Mouse (Mus musculus): Measurements from ENCODE around the gene Vps26c. TPM values are rescaled to one million over a fixed set of nuclear protein-coding genes. Genes with fewer than 3 reads are reported as not detected.

The Vps26c gene
- polyA plus RNA-seq (2012; rRNA removed): 54.8 and 57.8 TPM in 2 replicates

DNA sequence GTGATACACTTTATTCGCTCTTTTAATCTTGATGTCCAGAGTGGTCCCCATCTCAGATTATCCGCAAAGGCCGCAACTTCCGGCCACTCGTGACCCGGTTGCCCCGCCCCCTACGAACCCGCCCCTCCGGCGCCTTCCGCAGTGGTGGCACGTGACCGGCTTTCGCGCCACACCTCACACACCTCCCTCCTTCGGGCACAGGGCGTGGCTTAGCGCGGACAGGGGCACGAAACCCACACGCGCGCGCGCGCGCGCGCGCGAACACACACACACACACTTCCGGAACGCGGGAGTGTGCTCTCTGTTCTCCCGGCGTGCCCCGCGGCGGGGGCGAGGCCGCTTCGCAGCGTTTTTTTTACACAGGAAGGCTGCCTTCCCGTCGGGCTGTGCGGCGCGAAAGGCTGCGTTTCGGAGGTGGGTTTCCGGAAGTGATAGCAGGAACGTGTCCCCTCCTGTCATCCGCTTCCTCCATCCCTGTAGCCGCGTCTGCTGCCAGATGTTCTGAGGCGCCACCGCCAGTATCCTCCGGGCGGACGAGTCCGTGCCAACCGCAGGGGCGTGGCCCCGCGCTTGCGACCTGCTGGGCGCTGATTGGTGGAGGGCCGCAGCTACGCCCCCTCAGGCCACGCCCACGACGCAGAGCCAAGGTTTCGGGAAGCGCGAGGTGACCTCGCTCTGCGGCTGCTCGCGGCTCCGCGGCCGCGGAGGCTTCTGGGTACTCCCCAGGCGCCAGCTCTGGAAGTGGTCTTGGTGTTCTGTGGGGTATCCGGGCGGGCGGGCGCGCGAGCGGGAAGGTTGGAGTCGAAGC, at the start of gene Vps26c:
TSS of gene Vps26c (minus strand) at position 487 of the 808 bp plus-strand sequence.
- peaks cover 15% of the 10 kb centered on the region for H3K4me1 ChIP-seq (ENCODE audit: control insufficient read depth, insufficient read depth, low read length)
- DNase-seq: peak; percentile 96 to 97
- no peaks in the 10 kb centered on the region for H3K27me3 ChIP-seq (ENCODE audit: control insufficient read depth, insufficient read depth, low read length)
- whole genome bisulfite sequencing: under 1% methylated on average over 93 of the region's 93 CpGs
- TF ChIP-seq POLR2A (IDR thresholded peaks at IDR 0.05; ENCODE audit: borderline replicate concordance, insufficient read depth, low read length) (0 out of 2 replicates have a peak, but pooled peaks have one; percentile 59), CTCF (IDR thresholded peaks at IDR 0.05; ENCODE audit: borderline replicate concordance, insufficient read depth, low read depth, low read length) (no peak)
- H3K27ac ChIP-seq (ENCODE audit: insufficient read depth, low read length): peak within 1 kb of the TSS; percentile 95
- peak within 1 kb of the TSS; percentile 98 for H3K4me3 ChIP-seq (replicated peaks; ENCODE audit: insufficient read depth, low read depth, low read length)

DNA sequence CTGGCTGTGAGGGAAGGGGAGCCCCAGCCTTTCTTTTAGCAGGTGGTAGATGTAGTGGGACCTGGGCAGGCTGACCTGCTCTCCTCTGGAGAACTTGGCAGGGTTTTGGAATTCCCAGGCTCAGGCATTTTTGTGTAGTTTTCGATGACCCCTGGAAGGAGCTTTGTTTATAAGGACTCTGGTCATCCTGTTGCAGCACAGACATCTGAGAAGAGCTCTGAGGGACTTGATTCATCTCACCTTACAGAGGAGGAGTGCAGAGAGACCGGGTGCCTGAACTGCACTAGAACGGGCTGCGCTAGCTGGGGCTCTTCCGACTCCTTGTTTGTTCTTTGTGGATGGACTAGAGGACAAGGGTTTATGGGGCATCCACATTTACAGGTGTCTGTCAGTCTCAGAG, 49.1 kb upstream of the Vps26c start:
- Histone ChIP-seq H3K4me3 (replicated peaks; ENCODE audit: insufficient read depth, low read depth, low read length) (no peak overlapping the region), H3K27ac (ENCODE audit: insufficient read depth, low read length) (no peak overlapping the region), H3K27me3 (ENCODE audit: control insufficient read depth, insufficient read depth, low read length) (no peaks in the 10 kb centered on the region), H3K4me1 (ENCODE audit: control insufficient read depth, insufficient read depth, low read length) (peaks cover 37% of the 10 kb centered on the region)
- DNase-seq: no peak
- no peak for TF ChIP-seq CTCF (IDR thresholded peaks at IDR 0.05; ENCODE audit: borderline replicate concordance, insufficient read depth, low read depth, low read length)
- TF ChIP-seq POLR2A (IDR thresholded peaks at IDR 0.05; ENCODE audit: borderline replicate concordance, insufficient read depth, low read length): no peak
- 28% methylated on average over 5 of the region's 5 CpGs for WGBS

DNA sequence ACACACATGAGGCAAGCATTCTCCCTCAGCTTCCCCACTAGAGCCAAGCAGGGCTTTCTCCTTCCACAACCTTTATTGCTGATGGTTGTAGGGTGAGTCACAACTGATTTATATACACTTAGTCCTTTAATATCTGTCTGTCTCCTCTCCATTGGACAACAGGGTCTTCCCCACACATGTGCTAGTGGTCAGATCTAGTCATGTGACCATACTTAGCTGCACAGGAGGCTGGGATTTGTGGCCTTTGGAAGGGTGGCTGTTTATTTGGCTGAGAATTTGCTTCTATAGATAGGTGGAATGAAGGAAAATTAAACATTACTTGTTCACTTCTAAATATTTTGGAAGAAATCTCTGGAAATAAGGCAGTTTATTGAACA, 48.1 kb upstream of the Vps26c start:
- no peak overlapping the region for H3K4me3 ChIP-seq (replicated peaks; ENCODE audit: insufficient read depth, low read depth, low read length)
- H3K27me3 ChIP-seq (ENCODE audit: control insufficient read depth, insufficient read depth, low read length): no peaks in the 10 kb centered on the region
- no peak for DNase-seq
- no peak overlapping the region for H3K27ac ChIP-seq (ENCODE audit: insufficient read depth, low read length)
- no peak for TF ChIP-seq CTCF (IDR thresholded peaks at IDR 0.05; ENCODE audit: borderline replicate concordance, insufficient read depth, low read depth, low read length)
- TF ChIP-seq POLR2A (IDR thresholded peaks at IDR 0.05; ENCODE audit: borderline replicate concordance, insufficient read depth, low read length): no peak
- H3K4me1 ChIP-seq (ENCODE audit: control insufficient read depth, insufficient read depth, low read length): peaks cover 31% of the 10 kb centered on the region

DNA sequence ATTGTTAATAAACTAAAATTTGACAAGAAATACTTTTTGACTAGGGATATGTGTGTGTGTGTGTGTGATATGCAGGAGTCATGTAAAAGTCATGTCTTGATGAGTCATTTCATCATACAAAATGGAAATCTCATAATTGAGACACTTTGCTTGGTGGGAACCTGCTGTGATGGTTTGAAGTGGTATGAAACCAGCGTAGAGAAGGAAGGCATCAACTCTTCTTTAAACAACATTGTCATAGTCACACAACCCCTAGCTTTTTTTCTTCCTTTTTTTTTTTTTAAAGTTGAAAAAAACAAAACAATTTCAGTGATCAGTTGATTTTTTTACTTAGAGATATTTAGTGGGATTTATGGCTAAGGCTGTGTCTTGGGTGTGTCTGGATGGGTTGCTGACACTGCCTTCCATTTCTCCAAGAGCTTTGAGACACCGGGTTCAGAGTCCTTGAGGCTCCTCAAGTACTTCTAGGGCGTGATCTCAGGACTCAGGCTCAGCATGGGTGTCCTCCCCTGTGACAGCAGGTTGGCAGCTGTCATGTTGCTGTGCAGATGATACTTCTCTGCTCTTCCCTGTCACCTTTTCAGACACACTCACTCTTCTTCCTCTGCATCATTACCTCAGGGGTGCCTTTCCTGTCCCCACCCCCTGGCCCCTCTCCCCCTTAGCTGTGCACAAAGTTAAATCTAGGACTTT, 47.5 kb upstream of the Vps26c start:
- no peaks in the 10 kb centered on the region for H3K27me3 ChIP-seq (ENCODE audit: control insufficient read depth, insufficient read depth, low read length)
- peaks cover 31% of the 10 kb centered on the region for H3K4me1 ChIP-seq (ENCODE audit: control insufficient read depth, insufficient read depth, low read length)
- DNase-seq: no peak
- 20% methylated on average over 3 of the region's 3 CpGs for WGBS
- no peak overlapping the region for H3K27ac ChIP-seq (ENCODE audit: insufficient read depth, low read length)
- H3K4me3 ChIP-seq (replicated peaks; ENCODE audit: insufficient read depth, low read depth, low read length): no peak overlapping the region
- TF ChIP-seq CTCF (IDR thresholded peaks at IDR 0.05; ENCODE audit: borderline replicate concordance, insufficient read depth, low read depth, low read length): no peak
- TF ChIP-seq POLR2A (IDR thresholded peaks at IDR 0.05; ENCODE audit: borderline replicate concordance, insufficient read depth, low read length): no peak

DNA sequence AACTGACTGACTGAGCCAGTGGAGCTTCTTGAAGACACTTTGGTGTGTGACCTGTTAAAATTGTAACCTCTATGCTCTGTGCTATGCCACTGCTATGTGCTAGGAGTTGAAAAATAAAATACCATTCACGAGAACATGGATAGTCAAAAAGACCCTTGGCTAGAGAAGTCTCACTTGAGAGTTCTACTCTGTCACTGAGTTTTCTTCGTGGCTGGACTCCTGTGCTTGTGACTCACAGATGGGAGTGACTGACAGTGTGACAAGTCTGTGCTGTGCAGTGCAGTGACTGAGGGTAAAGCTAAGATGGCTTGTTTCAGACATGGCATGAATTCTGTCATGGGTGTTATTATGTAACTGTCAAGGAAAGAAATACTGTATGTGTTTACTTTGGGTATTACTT, 45.8 kb upstream of the Vps26c start:
- H3K4me3 ChIP-seq (replicated peaks; ENCODE audit: insufficient read depth, low read depth, low read length): peak overlapping the region; percentile 40
- H3K27ac ChIP-seq (ENCODE audit: insufficient read depth, low read length): no peak overlapping the region
- 3% methylated on average over 2 of the region's 2 CpGs for WGBS
- H3K27me3 ChIP-seq (ENCODE audit: control insufficient read depth, insufficient read depth, low read length): no peaks in the 10 kb centered on the region
- peaks cover 22% of the 10 kb centered on the region for H3K4me1 ChIP-seq (ENCODE audit: control insufficient read depth, insufficient read depth, low read length)
- no peak for DNase-seq
- no peak for TF ChIP-seq CTCF (IDR thresholded peaks at IDR 0.05; ENCODE audit: borderline replicate concordance, insufficient read depth, low read depth, low read length)
- no peak for TF ChIP-seq POLR2A (IDR thresholded peaks at IDR 0.05; ENCODE audit: borderline replicate concordance, insufficient read depth, low read length)

DNA sequence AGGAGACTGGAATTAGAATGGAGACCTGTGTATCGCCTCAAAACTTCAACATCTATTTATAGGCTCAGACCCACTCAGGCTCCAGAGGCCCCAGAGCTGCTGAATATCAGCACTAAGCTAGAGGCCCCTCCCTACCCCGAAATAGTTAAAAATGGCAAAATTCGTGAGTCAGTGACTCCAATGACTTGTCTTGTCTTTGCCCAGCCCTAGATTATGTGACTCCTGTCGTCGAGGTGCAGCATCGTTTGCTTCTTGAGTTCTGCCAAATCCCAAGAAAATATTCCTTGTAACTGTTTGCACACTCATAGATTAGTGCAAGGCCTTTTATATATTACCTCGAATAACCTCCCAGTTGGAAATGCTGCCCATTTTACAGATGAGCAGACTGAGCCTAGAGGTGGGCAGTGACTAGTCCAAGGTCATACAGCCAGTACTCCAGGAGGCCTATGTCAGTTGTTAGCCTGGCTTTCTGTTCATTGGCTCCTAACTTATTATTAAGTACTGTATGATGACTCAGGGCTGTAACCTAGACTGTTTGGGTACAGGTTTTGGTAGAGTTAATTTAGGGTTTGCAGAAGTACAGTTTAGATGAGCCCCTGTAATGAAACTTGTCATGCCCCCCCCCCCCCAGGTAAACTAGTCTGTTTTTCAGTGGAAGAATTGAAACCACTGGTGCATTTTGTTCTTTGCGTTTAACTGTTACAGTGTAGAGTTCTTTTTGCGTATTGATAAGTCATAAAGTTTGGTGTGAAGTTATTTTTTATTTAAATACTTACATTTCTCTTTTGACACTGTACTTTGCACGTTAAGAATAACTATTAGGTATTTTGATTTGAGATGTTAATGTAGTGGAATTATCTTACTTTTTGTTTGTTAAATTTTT, 44.7 kb upstream of the Vps26c start:
- H3K4me3 ChIP-seq (replicated peaks; ENCODE audit: insufficient read depth, low read depth, low read length): peak overlapping the region; percentile 63
- no peaks in the 10 kb centered on the region for H3K27me3 ChIP-seq (ENCODE audit: control insufficient read depth, insufficient read depth, low read length)
- DNase-seq: no peak
- no peak for TF ChIP-seq POLR2A (IDR thresholded peaks at IDR 0.05; ENCODE audit: borderline replicate concordance, insufficient read depth, low read length)
- TF ChIP-seq CTCF (IDR thresholded peaks at IDR 0.05; ENCODE audit: borderline replicate concordance, insufficient read depth, low read depth, low read length): no peak
- peaks cover 19% of the 10 kb centered on the region for H3K4me1 ChIP-seq (ENCODE audit: control insufficient read depth, insufficient read depth, low read length)
- H3K27ac ChIP-seq (ENCODE audit: insufficient read depth, low read length): peak overlapping the region; percentile 64
- WGBS: 11% methylated on average over 10 of the region's 10 CpGs

DNA sequence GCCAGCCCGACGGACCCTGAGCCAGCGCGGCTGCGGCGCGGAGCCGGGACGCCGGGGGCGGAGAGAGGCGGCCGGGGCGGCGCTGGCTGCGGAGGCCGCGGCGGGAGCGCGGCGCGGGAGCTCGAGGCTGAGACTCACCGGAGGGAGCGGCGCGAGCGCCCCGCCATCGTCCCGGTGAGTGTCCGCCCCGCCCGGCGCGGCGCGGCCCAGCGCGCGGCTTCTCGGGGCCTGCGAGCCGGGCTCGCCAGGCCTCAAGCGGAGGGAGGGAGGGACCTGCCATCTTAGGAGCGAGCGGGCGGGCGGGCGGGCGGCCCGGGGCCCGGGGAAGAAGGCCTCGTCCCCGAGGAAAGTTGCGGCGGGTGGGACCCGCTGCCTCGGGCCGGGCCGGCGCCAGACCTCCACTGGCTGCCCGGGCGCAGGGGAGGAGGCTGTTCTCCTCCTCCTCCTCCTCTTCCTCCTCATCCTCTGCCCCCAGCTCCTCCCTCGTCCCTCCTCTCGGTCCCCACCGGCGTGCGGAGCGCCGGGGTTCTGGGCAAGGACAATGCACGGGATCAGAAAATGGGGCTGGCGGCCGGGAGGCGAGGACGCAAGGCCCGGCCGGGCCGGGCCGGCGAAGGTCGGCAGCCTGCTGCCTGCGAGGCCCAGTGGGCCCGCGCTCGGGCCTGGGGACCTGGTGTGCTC, 43.9 kb upstream of the Vps26c start:
- no peaks in the 10 kb centered on the region for H3K27me3 ChIP-seq (ENCODE audit: control insufficient read depth, insufficient read depth, low read length)
- WGBS: 1% methylated on average over 45 of the region's 88 CpGs
- no peak for TF ChIP-seq POLR2A (IDR thresholded peaks at IDR 0.05; ENCODE audit: borderline replicate concordance, insufficient read depth, low read length)
- no peak for TF ChIP-seq CTCF (IDR thresholded peaks at IDR 0.05; ENCODE audit: borderline replicate concordance, insufficient read depth, low read depth, low read length)
- peak overlapping the region; percentile 94 for H3K27ac ChIP-seq (ENCODE audit: insufficient read depth, low read length)
- H3K4me1 ChIP-seq (ENCODE audit: control insufficient read depth, insufficient read depth, low read length): peaks cover 14% of the 10 kb centered on the region
- peak; percentile 67 to 74 for DNase-seq
- peak overlapping the region; percentile 63 for H3K4me3 ChIP-seq (replicated peaks; ENCODE audit: insufficient read depth, low read depth, low read length)

Data from cerebellum, adult 2 months (tissue).